Mouse (Mus musculus): Measurements from ENCODE around the gene Larp7.

Gene Larp7

DNA sequence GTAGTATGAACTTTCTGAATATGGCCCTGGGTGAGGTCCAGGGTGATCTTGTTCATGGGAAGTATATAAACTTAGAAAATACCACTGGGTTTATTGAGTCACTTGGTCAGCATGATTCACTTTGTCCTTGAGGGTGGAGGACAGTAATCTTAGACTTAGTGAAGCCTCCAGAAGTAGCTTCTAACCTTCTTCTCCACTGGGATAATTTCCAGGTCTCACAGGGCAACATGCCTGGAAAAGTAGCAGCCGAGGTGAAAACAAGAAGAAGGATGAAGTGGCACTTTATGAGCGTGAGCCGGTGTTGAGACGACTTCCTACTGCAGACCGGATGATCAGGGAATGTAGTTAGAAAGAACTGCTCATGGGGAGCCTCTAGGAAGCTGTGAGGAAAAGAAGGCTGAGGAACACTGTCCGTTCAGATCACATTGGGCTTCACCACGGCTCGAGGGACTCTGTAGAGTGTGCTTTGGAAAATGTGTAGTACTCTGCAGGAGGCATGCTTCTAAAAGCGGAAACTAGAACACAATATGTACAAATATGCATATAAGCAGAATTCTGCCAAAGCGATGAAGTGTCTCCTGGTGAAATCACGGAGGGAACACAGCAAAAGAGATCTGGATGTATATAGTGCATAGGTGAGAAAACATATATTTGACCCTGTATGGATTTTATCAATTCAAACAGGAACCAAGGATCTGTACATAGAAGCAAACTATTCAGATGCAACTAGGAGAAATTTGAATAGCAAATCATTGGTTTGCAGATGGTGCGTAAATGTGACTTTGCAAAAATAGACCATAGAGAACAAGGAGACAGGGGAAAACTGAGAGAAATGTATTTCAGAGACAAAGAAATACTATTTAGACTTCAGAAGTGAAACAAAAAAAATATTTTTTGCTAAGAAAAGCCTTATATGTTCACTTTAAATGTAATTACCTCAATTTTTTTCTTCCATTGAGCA, 41.1 kb downstream of the Larp7 start:
- DNase-seq = no peak

DNA sequence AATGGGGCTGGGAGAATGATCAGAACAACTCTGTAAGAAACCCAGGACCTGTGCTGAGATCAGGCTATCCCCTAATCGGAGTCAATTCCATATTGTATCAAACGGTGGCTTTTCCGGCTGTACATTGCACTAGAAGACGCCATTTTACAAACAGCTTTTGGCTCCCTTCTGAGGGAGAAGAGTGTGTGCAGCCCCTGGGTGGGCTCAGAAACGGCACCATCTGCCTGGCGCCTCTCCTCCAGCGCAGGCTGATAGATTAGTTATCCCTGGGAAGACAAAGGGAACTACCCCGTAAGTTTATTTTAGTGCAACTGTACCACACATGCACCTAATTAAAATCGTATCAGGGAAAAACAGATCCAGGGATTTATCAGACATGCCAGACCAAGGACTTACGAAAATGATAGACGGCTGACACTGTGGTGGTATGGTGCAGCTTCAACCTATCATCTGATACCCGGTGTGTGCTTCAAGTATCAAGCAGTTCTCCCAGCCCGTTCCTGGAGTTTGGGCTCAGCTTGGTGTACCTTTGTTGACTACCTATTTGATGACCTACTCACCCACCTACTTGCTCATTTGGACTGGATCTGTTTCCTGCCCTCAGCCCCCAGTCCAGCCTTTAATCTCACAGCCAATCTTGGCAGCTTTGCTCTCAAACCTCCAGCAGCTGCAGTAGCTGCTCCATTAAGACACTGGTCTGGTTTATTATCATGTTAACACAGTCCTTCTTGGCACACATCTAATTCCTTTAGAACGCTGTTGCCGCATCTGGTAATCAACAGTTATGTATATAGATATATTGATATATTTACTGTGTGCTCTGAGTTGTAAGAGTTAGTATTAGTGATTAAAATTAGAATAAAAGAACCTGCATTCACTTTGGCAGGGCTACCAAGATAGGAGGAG, 45.0 kb downstream of the Larp7 start:
- no peak for DNase-seq

DNA sequence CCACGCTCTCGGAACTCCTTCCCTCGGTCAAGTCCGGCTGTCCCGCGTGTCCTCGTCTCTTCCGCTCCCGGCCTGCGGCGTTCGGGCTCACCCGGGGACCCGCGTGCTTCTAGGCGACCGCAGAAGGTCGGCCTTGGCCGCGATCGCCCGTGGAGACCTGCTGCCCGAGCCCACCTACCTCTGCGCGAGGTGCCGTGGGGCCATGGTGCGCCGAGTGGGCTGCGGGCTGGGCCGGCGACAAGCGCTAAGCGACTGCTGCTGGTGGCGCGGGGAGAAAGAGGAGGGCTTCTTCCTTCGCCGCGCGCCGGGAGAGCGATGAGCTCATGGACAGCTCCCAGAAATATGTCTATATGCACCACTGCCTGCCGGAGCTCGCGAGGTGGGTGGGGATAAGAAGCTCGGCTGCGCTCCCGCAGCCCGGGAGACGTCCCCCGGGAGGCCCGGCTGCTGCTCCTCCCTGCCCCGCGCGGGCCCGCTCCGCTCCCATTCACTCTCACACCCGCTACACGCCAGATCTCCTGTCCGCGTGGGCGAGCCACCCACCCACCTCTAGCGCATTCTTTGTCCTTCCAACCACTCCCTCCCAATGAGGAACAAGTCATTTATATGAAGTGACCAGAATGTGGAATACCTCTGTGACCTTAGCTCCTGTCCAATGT, 54.3 kb downstream of the Larp7 start, which contains the start of gene Ank2:
Gene Ank2, minus strand, starts transcription at position 609 of the 659 bp plus-strand sequence.
- DNase-seq = peak; percentile 55

GRCm38 (mm10) chr3:127498197-127498741, 54.9 kb downstream of the Larp7 start:
- DNase-seq = peak; percentile 32

DNA sequence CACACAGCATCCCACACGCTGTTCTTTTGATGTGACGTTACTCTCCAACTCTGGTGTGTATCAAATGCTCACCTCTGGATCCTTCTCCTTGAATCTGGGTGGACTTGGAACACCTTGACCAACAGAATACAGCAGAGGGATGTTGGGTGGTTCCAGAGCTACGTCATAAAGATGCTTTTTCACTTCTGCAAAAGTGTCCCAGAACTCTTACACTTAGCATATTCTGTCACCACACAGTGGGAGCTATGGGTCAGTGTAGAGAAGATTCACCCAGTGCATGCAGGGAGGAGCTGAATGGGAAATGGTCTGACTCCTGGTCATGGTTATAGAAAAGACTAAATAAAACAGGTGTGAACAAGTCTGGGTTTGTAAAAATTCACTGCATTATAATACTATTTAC, 60.5 kb downstream of the Larp7 start:
- DNase-seq = no peak

GRCm38 (mm10) chr3:127487302-127487701, 65.8 kb downstream of the Larp7 start:
- no peak for DNase-seq

Measured in liver (tissue).